Mouse (Mus musculus): ENCODE measurements around the gene Fam222a. TPM values are rescaled to one million over a fixed set of nuclear protein-coding genes. Genes with fewer than 3 reads are reported as not detected.

The Fam222a gene
- 3.9 and 4.1 TPM in 2 replicates for polyA plus RNA-seq (2016; fragmentation: Nextera tagmentation; extraction: Ambion mirVana)

DNA sequence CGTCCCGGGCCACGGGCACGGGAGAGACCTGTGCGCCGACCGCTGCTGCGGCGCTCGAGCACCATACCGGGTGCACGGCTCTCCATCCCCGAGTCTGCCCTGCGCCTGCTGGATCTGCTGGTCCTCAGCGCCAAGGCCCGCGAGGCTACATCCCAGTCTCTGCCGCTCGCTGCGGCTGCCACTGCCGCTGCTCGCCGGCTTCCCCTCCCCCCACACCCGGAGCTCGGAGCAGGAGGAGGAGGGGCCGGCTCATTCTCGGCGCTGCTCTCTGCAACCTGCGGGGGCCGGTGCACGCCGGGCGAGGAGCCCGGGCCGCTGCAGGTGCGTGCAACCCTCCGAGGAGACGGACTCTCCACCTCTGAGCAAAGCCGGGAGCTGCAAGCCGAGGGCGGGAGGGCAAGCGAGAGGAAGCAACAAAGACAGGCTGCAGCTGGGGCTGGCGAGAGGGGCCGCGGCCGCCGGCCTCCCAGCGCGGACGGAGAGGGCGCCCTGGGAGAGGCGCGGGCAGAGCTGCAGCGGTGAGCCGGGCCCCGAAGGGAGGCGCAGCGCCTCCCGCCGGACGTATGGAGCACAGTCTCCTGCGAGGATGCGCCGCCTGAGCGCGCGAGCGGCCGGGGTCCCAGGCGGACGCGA lies at the start of gene Fam222a:
TSS of gene Fam222a (plus strand) at position 452 of the 633 bp plus-strand sequence.
- Histone ChIP-seq H3K27ac (peak within 1 kb of the TSS; percentile 90), H3K4me1 (peaks cover 75% of the 10 kb centered on the region), H3K4me3 (peak within 1 kb of the TSS; percentile 86), H3K36me3 (replicated peaks) (no peaks in the 10 kb centered on the region), H3K27me3 (ENCODE audit: poor library complexity, severe bottlenecking) (peaks cover 70% of the 10 kb centered on the region), H3K9me3 (peaks cover 14% of the 10 kb centered on the region)
- DNase-seq (ENCODE audit: extremely low spot score, low spot score), result peak; percentile 81
- WGBS, result under 1% methylated on average over 72 of the region's 72 CpGs

DNA sequence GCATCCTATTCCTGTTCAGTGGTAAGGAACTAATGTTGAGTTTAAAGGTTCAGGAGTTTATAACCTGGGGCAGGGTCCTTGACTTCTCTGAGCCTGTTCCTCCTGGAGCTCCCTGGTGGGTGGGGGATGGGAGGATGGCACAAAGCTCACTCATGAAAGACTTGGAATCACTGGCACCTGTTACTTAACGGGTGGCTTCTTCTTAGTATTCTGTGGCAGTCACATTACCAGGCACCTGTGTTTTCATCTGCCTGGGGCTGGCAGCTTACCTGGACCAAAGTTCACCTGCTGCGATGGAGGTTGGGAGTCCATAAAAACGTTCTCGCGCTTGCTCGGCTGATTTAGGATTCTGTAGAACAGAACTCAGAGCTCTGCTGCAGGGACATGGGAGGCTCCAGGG lies 39.5 kb upstream of the Fam222a start:
- H3K27me3 ChIP-seq (ENCODE audit: poor library complexity, severe bottlenecking), result peaks cover 38% of the 10 kb centered on the region
- no peaks in the 10 kb centered on the region for H3K36me3 ChIP-seq (replicated peaks)
- H3K4me1 ChIP-seq, result peaks cover 3% of the 10 kb centered on the region; the same call in 1 of the 2 replicates

DNA sequence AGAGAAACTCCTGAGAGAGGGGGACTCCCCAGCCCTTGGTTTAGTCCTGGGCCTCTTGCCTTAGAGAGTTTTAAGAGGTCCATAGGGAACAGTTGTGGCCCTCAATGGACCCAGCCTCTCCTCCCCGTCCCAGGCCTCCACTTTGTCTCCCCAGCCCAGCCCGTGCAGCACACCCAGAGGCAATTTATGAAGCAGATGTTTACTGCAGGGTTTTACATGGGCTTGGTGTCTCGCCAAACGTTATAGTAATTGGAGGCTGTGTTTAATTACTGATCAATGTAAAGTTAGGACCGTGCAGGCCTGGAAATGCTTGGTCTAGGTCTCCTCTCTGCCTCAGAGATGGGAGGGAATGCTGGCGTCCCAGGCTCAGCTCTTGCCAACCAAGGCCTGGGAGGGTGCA lies 37.5 kb upstream of the Fam222a start:
- Histone ChIP-seq H3K4me1 (peaks cover 3% of the 10 kb centered on the region; the same call in 1 of the 2 replicates), H3K4me3 (no peak overlapping the region), H3K27me3 (ENCODE audit: poor library complexity, severe bottlenecking) (peaks cover 55% of the 10 kb centered on the region), H3K9me3 (no peaks in the 10 kb centered on the region), H3K27ac (no peak overlapping the region), H3K36me3 (replicated peaks) (no peaks in the 10 kb centered on the region)
- DNase-seq (ENCODE audit: extremely low spot score, low spot score), result no peak
- 80% methylated on average over 6 of the region's 6 CpGs for WGBS

More for the DNA sequence above, 39.5 kb upstream of the Fam222a start:
- 85% methylated on average over 6 of the region's 6 CpGs for WGBS
- no peak overlapping the region for H3K4me3 ChIP-seq
- no peak for DNase-seq (ENCODE audit: extremely low spot score, low spot score)
- H3K9me3 ChIP-seq, result no peaks in the 10 kb centered on the region
- H3K27ac ChIP-seq, result no peak overlapping the region

DNA sequence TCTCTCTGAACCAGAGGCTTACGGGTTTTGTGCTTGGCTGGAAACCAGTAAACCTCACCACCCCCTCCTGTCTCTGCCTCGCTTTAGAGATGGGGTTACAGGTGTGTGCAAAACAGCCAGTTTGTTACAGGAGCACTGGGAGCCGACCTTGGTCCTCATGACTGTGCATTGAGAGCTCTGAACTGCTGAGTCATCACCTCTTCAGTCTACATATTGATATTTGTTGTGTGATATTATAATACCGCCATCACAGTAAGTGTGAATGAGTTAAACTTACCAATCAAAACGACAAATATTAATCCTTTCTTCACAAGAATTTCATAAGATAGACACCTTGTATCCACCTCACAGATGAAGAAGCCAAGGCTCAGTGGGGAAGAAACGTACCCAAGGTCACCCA lies 35.8 kb upstream of the Fam222a start:
- Histone ChIP-seq H3K27me3 (ENCODE audit: poor library complexity, severe bottlenecking) (peaks cover 72% of the 10 kb centered on the region), H3K4me3 (no peak overlapping the region), H3K36me3 (replicated peaks) (no peaks in the 10 kb centered on the region), H3K27ac (no peak overlapping the region), H3K4me1 (peaks cover 7% of the 10 kb centered on the region), H3K9me3 (no peaks in the 10 kb centered on the region)
- WGBS, result 77% methylated on average over 6 of the region's 6 CpGs
- no peak for DNase-seq (ENCODE audit: extremely low spot score, low spot score)

DNA sequence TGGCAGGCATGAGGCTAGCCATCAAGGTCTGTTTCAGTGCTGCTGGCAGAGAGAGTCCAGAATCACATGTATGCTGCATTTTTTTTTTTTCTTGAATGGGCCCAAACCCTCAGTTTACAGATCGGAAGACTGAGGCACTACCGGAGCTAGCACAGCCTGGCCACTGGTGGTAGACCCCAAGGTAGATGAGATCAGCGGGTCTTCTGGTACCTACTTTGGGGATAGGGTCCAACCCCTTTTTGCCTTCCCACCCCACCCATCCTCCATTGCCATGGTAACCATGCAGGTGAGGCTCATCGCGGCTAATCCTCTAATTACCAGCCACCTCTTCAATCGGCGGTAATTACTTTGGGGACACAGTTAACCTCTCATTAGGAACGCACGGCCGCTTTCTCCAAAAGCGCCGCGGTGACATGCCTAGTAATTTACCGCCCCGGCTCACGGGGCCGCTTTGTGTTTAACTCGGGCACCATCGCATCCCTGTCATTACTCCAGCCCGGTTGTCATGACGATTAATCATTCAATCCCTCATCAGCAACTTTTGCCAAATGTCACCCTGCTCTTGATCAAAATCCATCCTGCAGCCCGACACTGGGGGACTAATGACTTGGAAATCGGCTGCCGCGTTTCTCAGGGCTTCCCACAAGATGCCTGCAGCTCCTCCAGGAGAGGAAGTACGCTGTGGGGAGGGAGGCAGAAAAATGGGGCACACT lies 30.4 kb upstream of the Fam222a start:
- DNase-seq (ENCODE audit: extremely low spot score, low spot score), result peak; percentile 86
- Histone ChIP-seq H3K36me3 (replicated peaks) (no peaks in the 10 kb centered on the region), H3K9me3 (peaks cover 2% of the 10 kb centered on the region; the same call in 1 of the 2 replicates), H3K4me3 (peak overlapping the region; percentile 35), H3K27me3 (ENCODE audit: poor library complexity, severe bottlenecking) (peaks cover 95% of the 10 kb centered on the region), H3K27ac (peak overlapping the region; percentile 77), H3K4me1 (peaks cover 42% of the 10 kb centered on the region)
- WGBS, result 5% methylated on average over 26 of the region's 26 CpGs

DNA sequence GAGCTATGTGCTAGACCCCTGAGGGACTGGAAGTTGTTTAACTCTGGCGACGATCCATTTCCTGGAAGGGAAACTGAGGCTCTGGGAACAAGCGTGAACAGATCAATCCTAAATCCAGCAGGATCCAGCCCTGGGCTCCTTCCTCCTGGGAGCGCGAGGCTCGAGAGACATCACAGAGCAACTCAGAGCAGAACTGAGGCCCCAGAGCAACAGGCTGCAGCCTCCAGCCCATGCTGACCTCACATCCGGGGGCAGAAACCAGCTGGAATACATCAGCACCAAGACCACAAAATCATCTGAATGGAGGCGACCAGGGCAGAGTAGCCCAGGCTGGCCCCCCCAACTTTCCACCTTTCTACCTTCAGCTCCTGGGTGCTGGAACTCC lies 29.8 kb upstream of the Fam222a start:
- 8% methylated on average over 8 of the region's 8 CpGs for WGBS
- DNase-seq (ENCODE audit: extremely low spot score, low spot score), result no peak
- H3K4me3 ChIP-seq, result peak overlapping the region; percentile 35
- peaks cover 89% of the 10 kb centered on the region for H3K27me3 ChIP-seq (ENCODE audit: poor library complexity, severe bottlenecking)
- H3K9me3 ChIP-seq, result peaks cover 5% of the 10 kb centered on the region; the same call in 1 of the 2 replicates
- H3K36me3 ChIP-seq (replicated peaks), result no peaks in the 10 kb centered on the region
- peak overlapping the region; percentile 77 for H3K27ac ChIP-seq
- peaks cover 42% of the 10 kb centered on the region for H3K4me1 ChIP-seq

DNA sequence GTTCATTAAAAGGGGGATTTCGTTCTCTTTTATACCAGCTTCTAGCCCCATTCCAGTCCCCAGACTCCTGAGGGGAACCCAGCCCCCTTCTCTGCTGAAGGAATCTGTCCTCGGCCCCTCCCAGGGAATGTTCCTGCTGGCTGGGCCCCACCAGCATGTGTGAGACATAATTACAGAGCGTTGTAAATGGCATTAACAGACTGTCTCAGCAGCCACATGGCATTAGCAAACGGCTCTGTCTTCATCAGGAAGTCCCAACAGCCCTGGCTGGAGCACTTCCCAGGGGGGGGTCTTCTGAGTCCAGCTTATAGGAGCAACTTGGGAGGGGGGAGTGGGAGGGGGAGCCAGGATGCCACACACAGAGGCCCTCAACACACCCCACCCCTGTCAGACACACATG lies 29.1 kb upstream of the Fam222a start:
- Histone ChIP-seq H3K36me3 (replicated peaks) (no peaks in the 10 kb centered on the region), H3K4me3 (no peak overlapping the region), H3K27ac (peak overlapping the region; percentile 77), H3K4me1 (peaks cover 42% of the 10 kb centered on the region), H3K9me3 (peaks cover 6% of the 10 kb centered on the region), H3K27me3 (ENCODE audit: poor library complexity, severe bottlenecking) (peaks cover 85% of the 10 kb centered on the region)
- DNase-seq (ENCODE audit: extremely low spot score, low spot score), result no peak
- WGBS, result 27% methylated on average over 4 of the region's 4 CpGs

DNA sequence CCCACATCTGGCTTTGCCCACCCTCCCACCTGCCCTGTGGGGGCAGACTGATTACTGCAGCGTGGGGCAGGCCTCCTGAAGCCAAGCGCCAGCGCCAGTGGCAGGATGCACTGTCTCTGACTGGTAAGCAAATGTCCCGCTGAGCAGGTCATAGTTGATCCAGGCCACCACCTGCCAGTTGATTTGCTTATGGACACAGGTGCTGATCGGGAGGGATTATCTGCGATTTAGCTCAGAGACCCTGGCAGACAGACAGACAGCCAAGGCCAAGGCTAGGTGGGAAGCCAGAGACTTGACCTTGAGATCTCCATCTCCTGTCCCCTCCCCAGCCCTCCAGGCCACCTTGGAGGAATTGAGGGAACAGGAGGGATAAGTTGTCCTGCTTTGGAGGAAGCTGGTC lies 28.1 kb upstream of the Fam222a start:
- H3K4me3 ChIP-seq, result no peak overlapping the region
- H3K36me3 ChIP-seq (replicated peaks), result no peaks in the 10 kb centered on the region
- H3K27me3 ChIP-seq (ENCODE audit: poor library complexity, severe bottlenecking), result peaks cover 79% of the 10 kb centered on the region
- H3K27ac ChIP-seq, result no peak overlapping the region
- WGBS, result 61% methylated on average over 6 of the region's 6 CpGs
- peaks cover 42% of the 10 kb centered on the region for H3K4me1 ChIP-seq
- H3K9me3 ChIP-seq, result peaks cover 12% of the 10 kb centered on the region
- no peak for DNase-seq (ENCODE audit: extremely low spot score, low spot score)

DNA sequence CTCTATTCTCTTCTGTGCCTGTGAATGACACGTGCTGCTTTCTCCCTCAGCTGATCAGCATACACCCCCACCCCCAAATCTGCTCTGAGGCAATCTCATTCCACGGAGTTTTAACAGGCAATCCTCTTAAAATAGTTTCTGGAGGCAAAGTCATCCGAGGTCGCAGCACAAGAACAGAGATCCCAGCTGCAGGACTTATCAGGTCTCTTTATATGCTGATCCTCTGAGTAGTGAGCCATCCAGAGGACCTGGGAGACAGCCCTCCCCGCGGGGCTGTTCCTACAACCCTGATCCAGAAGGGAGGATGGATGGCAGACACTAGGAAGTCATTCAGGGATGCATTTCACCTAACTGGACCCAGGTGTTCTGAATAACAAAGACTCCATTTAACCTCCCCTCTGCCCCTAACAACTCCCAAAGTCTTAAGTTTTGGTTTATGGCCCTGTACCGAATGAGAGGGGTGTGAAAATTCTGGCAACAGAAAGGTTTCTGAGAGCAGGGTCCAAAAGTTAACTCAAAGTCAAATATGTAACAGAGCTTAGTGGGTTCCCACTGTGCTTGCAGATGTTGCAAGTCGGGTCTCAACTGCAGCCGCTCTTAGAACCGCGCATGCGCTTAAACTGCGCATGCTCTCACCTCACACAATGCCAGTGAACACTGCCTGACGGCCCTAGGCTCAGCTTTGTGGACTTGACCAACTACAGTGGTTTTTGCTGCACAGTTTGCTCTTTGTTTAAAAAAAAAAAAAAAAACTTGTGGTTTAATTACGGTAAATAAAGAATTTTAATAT lies 26.0 kb upstream of the Fam222a start:
- H3K4me1 ChIP-seq, result peaks cover 41% of the 10 kb centered on the region
- peaks cover 12% of the 10 kb centered on the region for H3K9me3 ChIP-seq
- no peaks in the 10 kb centered on the region for H3K36me3 ChIP-seq (replicated peaks)
- H3K4me3 ChIP-seq, result no peak overlapping the region
- WGBS, result 40% methylated on average over 15 of the region's 15 CpGs
- DNase-seq (ENCODE audit: extremely low spot score, low spot score), result no peak
- peaks cover 59% of the 10 kb centered on the region for H3K27me3 ChIP-seq (ENCODE audit: poor library complexity, severe bottlenecking)
- no peak overlapping the region; the same call in 1 of the 2 replicates for H3K27ac ChIP-seq

DNA sequence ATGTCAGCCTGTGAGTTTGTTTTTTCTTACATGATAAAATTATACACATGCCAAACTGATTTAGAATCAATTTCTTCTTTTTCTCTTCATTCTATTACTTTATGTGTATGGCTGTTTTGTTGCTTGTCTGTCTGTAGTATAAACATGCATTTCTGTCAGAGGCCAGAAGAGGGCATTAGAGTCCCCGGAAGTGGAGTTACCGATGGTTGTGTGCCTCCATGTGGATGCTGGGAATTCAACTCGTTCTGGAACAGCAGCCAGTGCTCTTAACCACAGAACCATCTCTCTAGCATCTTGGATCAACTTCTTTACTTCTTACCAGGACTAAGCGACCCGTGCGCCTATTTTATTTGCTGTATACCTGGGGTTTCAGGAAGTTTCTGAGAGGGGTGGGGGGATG lies 24.2 kb upstream of the Fam222a start:
- no peak overlapping the region for H3K4me3 ChIP-seq
- H3K9me3 ChIP-seq, result peaks cover 12% of the 10 kb centered on the region
- H3K27me3 ChIP-seq (ENCODE audit: poor library complexity, severe bottlenecking), result peaks cover 50% of the 10 kb centered on the region
- peaks cover 23% of the 10 kb centered on the region for H3K4me1 ChIP-seq
- no peaks in the 10 kb centered on the region for H3K36me3 ChIP-seq (replicated peaks)
- DNase-seq (ENCODE audit: extremely low spot score, low spot score), result no peak
- no peak overlapping the region for H3K27ac ChIP-seq
- WGBS, result 92% methylated on average over 6 of the region's 6 CpGs

DNA sequence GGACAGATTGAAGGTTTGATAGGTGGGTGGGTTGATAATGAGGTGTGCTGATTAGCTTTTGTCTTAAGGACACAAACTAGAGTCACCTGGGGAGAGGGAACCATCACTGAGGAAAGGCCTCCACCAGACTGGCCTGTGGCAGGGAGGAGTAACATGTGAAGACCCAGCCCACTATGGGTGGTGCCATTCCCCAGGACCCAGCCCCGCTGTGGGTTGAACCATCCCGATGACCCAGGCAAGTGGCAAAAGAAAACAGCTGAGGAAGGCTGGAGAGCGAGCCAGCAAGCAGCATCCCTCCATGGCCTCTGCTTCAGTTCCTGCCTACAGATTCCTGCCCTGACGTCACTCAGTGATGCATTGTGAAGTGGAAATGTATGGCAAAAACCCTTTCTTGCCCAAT lies 23.6 kb upstream of the Fam222a start:
- Histone ChIP-seq H3K36me3 (replicated peaks) (no peaks in the 10 kb centered on the region), H3K27ac (no peak overlapping the region), H3K4me3 (no peak overlapping the region), H3K27me3 (ENCODE audit: poor library complexity, severe bottlenecking) (peaks cover 44% of the 10 kb centered on the region), H3K4me1 (peaks cover 18% of the 10 kb centered on the region), H3K9me3 (peaks cover 12% of the 10 kb centered on the region)
- 88% methylated on average over 4 of the region's 4 CpGs for WGBS
- no peak for DNase-seq (ENCODE audit: extremely low spot score, low spot score)

DNA sequence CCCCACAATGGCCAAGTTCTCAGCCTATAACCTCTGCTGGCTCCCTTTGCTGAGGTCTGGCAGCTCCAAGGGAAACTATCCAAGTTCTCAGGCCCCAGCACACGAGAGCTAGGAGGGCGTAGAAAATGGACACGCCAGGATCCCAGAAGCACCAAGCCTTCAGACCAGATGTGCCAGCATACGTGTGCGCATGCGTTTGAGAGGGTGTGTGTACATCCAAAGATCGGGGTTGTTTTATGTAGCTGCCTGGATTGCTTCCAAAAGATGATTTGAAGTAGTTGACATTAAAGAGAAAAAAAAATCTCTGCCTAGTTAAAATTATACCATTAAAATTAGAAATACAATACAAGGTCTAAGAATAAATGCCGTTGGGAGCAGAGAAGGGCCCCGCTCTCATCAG lies 22.7 kb upstream of the Fam222a start:
- peaks cover 36% of the 10 kb centered on the region for H3K27me3 ChIP-seq (ENCODE audit: poor library complexity, severe bottlenecking)
- H3K4me1 ChIP-seq, result peaks cover 13% of the 10 kb centered on the region
- no peak for DNase-seq (ENCODE audit: extremely low spot score, low spot score)
- WGBS, result 91% methylated on average over 9 of the region's 9 CpGs
- no peak overlapping the region for H3K27ac ChIP-seq
- H3K4me3 ChIP-seq, result no peak overlapping the region
- H3K9me3 ChIP-seq, result peaks cover 12% of the 10 kb centered on the region
- no peaks in the 10 kb centered on the region for H3K36me3 ChIP-seq (replicated peaks)
